Mouse (Mus musculus) G1E (cell line): ENCODE data around the gene Cdk14. TPM values are rescaled to one million over a fixed set of nuclear protein-coding genes. Genes with fewer than 3 reads are reported as not detected.

ENCODE experiments used
- ATAC-seq: 2 replicates; pipeline ENCODE4 v1.8.0; 2016; ENCODE audit warnings: mild to moderate bottlenecking; ENCODE audit not compliant: insufficient number of reproducible peaks, poor library complexity, low FRiP score, severe bottlenecking; ENCODE audit errors: extremely low read depth
- DNase-seq: peaks from one replicate; pipeline ENCODE4 v3.0.0; 2012; ENCODE audit warnings: low spot score
- H3K27me3 ChIP-seq: 2 replicates; pipeline ENCODE4 v1.6.1; 2012; ENCODE audit warnings: mild to moderate bottlenecking, low read length, inconsistent platforms; ENCODE audit not compliant: insufficient read depth
- H3K36me3 ChIP-seq: replicated peaks from 2 replicates; pipeline ENCODE3; 2012; ENCODE audit warnings: mild to moderate bottlenecking, inconsistent platforms
- H3K4me1 ChIP-seq: 2 replicates; pipeline ENCODE4 v1.6.1; 2012; ENCODE audit warnings: low read depth, low read length, inconsistent platforms, mixed read lengths; ENCODE audit not compliant: insufficient read depth
- H3K4me3 ChIP-seq: 2 replicates; pipeline ENCODE4 v1.5.1; 2012; ENCODE audit warnings: low read depth, mild to moderate bottlenecking, inconsistent platforms, low read length, moderate library complexity, mixed read lengths
- H3K9me3 ChIP-seq: replicated peaks from 2 replicates; pipeline ENCODE4 v1.6.1; 2012; ENCODE audit warnings: inconsistent platforms
- CTCF ChIP-seq: IDR thresholded peaks from 2 replicates; pipeline ENCODE4 v1.5.1; 2012; ENCODE audit warnings: low read depth, low read length, inconsistent platforms, mixed read lengths
- GATA1 ChIP-seq: IDR thresholded peaks from 2 replicates; pipeline ENCODE4 v1.6.1; 2012; ENCODE audit warnings: borderline replicate concordance, low read length, inconsistent platforms, mixed read lengths
- GATA2 ChIP-seq: IDR thresholded peaks from 2 replicates; pipeline ENCODE4 v1.6.1; 2012; ENCODE audit warnings: low read depth, low read length, inconsistent platforms, borderline replicate concordance
- POLR2AphosphoS5 ChIP-seq: IDR thresholded peaks from 2 replicates; pipeline ENCODE4 v1.6.1; 2012; ENCODE audit warnings: low read depth, low read length, inconsistent platforms; ENCODE audit not compliant: insufficient replicate concordance
- TAL1 ChIP-seq: conservative IDR thresholded peaks from 2 replicates; pipeline ENCODE4 v1.6.1; 2012; ENCODE audit warnings: low read depth, low read length, inconsistent platforms, mixed read lengths
- polyA plus RNA-seq: library from polyadenylated mRNA; stranded (reverse); fragments of >175 nt; gene quantifications from 2 replicates; pipeline ENCODE4 v1.2.3, GENCODE M21; 2012
- total RNA-seq, 2 experiments: library from RNA; stranded (forward) in 1 of 2; stranded (reverse) in 1 of 2; fragments of 200-1000 nt in 1 of 2; fragments of >200 nt in 1 of 2; fragmentation: Nextera tagmentation in 1 of 2; gene quantifications; 2 replicates each; pipeline ENCODE4 v1.2.3; 2014 to 2017

Gene Cdk14
- total and polyA plus RNA-seq, 3 experiments: 0.98 TPM; not detected in 2

- no peaks in the 10 kb centered on the region for H3K4me1 ChIP-seq
- H3K27me3 ChIP-seq: peaks cover 4% of the 10 kb centered on the region; the same call in 1 of the 2 replicates
- no peaks in the 10 kb centered on the region for H3K36me3 ChIP-seq
- TF ChIP-seq GATA2 (no peak), POLR2AphosphoS5 (no peak), TAL1 (no peak), CTCF (no peak), GATA1 (no peak)
- DNase-seq (no peak), ATAC-seq (no peak)
- H3K9me3 ChIP-seq: no peaks in the 10 kb centered on the region
- no peak overlapping the region for H3K4me3 ChIP-seq
Observed at GRCm38 (mm10) chr5:5359915-5360314, 60.2 kb downstream of the Cdk14 start.

- TF ChIP-seq GATA1 (no peak), POLR2AphosphoS5 (no peak), CTCF (no peak), GATA2 (no peak), TAL1 (no peak)
- Histone ChIP-seq H3K4me1 (no peaks in the 10 kb centered on the region), H3K36me3 (no peaks in the 10 kb centered on the region), H3K27me3 (peaks cover 4% of the 10 kb centered on the region; the same call in 1 of the 2 replicates), H3K9me3 (no peaks in the 10 kb centered on the region), H3K4me3 (no peak overlapping the region)
- ATAC-seq: no peak
- DNase-seq: no peak
Observed at GRCm38 (mm10) chr5:5359370-5359769, 60.7 kb downstream of the Cdk14 start.

- no peaks in the 10 kb centered on the region for H3K9me3 ChIP-seq
- DNase-seq (no peak), ATAC-seq (no peak)
- H3K27me3 ChIP-seq: peaks cover 4% of the 10 kb centered on the region; the same call in 1 of the 2 replicates
- TF ChIP-seq GATA1: no peak
- no peak for TF ChIP-seq POLR2AphosphoS5
- no peak for TF ChIP-seq CTCF
- no peak for TF ChIP-seq GATA2
- no peak for TF ChIP-seq TAL1
- H3K4me1 ChIP-seq: no peaks in the 10 kb centered on the region
- no peaks in the 10 kb centered on the region for H3K36me3 ChIP-seq
- H3K4me3 ChIP-seq: no peak overlapping the region
Observed at GRCm38 (mm10) chr5:5358019-5358717, 61.9 kb downstream of the Cdk14 start.

- no peak for ATAC-seq
- DNase-seq: no peak
- H3K36me3 ChIP-seq: no peaks in the 10 kb centered on the region
- H3K9me3 ChIP-seq: no peaks in the 10 kb centered on the region
- H3K4me1 ChIP-seq: no peaks in the 10 kb centered on the region
- H3K27me3 ChIP-seq: peaks cover 4% of the 10 kb centered on the region; the same call in 1 of the 2 replicates
- no peak for TF ChIP-seq POLR2AphosphoS5
- no peak overlapping the region for H3K4me3 ChIP-seq
Observed at GRCm38 (mm10) chr5:5354684-5355368, 65.3 kb downstream of the Cdk14 start.

GRCm38 (mm10) chr5:5353946-5354345 lies 66.2 kb downstream of the Cdk14 start:
- ATAC-seq (no peak), DNase-seq (no peak)
- H3K27me3 ChIP-seq: peaks cover 4% of the 10 kb centered on the region; the same call in 1 of the 2 replicates
- H3K4me1 ChIP-seq: no peaks in the 10 kb centered on the region
- no peaks in the 10 kb centered on the region for H3K36me3 ChIP-seq
- no peak overlapping the region for H3K4me3 ChIP-seq
- TF ChIP-seq CTCF: no peak
- TF ChIP-seq TAL1: no peak
- no peaks in the 10 kb centered on the region for H3K9me3 ChIP-seq

GRCm38 (mm10) chr5:5344646-5345045 lies 75.5 kb downstream of the Cdk14 start:
- Histone ChIP-seq H3K36me3 (no peaks in the 10 kb centered on the region), H3K9me3 (no peaks in the 10 kb centered on the region), H3K27me3 (peaks cover 2% of the 10 kb centered on the region; the same call in 1 of the 2 replicates), H3K4me3 (no peak overlapping the region), H3K4me1 (no peaks in the 10 kb centered on the region)
- DNase-seq (no peak), ATAC-seq (no peak)
- TF ChIP-seq POLR2AphosphoS5 (no peak), CTCF (no peak), GATA2 (no peak), TAL1 (no peak), GATA1 (no peak)

- no peaks in the 10 kb centered on the region for H3K36me3 ChIP-seq
- H3K27me3 ChIP-seq: peaks cover 2% of the 10 kb centered on the region; the same call in 1 of the 2 replicates
- H3K4me3 ChIP-seq: no peak overlapping the region
- H3K9me3 ChIP-seq: no peaks in the 10 kb centered on the region
- no peak for TF ChIP-seq CTCF
- TF ChIP-seq GATA1: no peak
- TF ChIP-seq GATA2: no peak
- no peak for TF ChIP-seq TAL1
- ATAC-seq (no peak), DNase-seq (no peak)
- H3K4me1 ChIP-seq: no peaks in the 10 kb centered on the region
Observed at GRCm38 (mm10) chr5:5343741-5344140, 76.4 kb downstream of the Cdk14 start.
